Mouse (Mus musculus) ES-E14 (cell line): Measurements from ENCODE around the gene Tpsb2.

Experiments
- CHD2 ChIP-seq: IDR thresholded peaks from 2 replicates; pipeline ENCODE4 v1.6.1; 2014; ENCODE audit warnings: mild to moderate bottlenecking, low read depth, low read length, inconsistent platforms
- HCFC1 ChIP-seq: IDR thresholded peaks from 2 replicates; pipeline ENCODE4 v1.6.1; 2012; ENCODE audit warnings: low read length, inconsistent platforms, borderline replicate concordance; ENCODE audit not compliant: insufficient read depth
- MAFK ChIP-seq: IDR thresholded peaks from 2 replicates; pipeline ENCODE4 v1.6.1; 2014; ENCODE audit warnings: mild to moderate bottlenecking, low read depth, low read length, inconsistent platforms; ENCODE audit not compliant: insufficient read depth
- ZC3H11A ChIP-seq: IDR thresholded peaks from 2 replicates; pipeline ENCODE4 v1.6.1; 2012; ENCODE audit warnings: low read depth, mild to moderate bottlenecking, inconsistent platforms, low read length, borderline replicate concordance
- ZNF384 ChIP-seq: IDR thresholded peaks from 2 replicates; pipeline ENCODE4 v1.6.1; 2012; ENCODE audit warnings: low read depth, low read length, inconsistent platforms

DNA sequence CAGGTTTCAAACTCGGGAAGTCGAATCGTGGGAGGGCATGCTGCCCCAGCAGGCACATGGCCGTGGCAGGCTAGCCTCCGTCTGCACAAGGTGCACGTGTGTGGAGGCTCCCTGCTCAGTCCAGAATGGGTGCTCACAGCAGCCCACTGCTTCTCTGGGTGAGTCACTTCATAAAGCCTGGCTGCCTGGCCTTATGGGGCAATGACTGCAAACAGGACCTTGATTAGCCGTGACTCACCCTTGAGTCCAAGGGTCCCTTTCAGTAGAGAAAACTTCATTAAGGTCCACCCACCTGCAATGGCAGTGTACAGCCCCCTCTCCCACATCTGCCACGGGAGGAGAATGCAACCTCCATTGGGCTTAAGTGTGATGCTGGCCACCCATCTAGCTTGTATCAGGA, 6.4 kb downstream of the Tpsb2 start:
- TF ChIP-seq ZNF384 (no peak), HCFC1 (no peak), ZC3H11A (no peak), CHD2 (no peak), MAFK (no peak)
